Mouse (Mus musculus): ENCODE results near the gene Get4.

The Get4 gene

DNA sequence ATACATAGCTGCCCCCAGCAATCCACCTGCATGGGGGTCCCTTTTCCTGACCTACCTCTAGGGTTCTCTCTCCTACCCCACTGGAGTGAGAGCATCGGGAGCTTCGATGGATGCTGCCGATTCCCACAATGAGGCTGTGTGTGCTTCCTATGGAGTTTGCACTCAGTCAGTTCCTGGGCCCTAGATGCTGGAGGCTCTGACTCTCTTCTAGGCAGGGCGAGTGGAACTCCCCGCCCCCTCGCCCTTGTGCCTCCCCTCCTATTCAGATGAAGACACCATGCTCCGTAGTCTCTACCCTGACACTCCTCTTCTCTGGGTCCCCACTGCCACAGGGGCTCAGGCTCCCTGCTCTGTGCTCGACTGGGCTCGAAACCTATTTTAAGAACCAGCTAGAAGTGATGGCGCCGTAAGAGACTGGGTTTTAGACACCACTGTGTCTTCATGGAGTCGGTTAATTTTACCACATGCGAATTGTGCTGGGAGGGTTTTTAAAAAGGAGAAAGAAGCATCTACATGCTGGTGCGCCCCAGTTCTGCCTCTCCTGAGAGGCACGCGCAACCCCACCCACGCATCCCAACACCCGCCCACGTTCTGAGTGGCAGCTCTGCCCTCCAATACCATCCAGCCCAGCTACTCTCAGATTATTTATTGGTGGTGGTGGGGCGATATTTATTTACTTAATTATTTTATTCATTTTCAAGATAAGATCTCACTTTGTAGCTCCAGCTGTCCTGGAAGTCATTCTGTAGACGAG is 65.8 kb downstream of the Get4 start:
- DNase-seq (ENCODE audit: low read depth), result no peak
